Mouse (Mus musculus): Measurements from ENCODE around the gene 1700056E22Rik. TPM values are rescaled to one million over a fixed set of nuclear protein-coding genes. Genes with fewer than 3 reads are reported as not detected.

The 1700056E22Rik gene
- total RNA-seq (2015; ENCODE audit: low replicate concordance) (not detected in 2 replicates), total RNA-seq (2017; ENCODE audit: low replicate concordance) (0.51 TPM in 1 of 2 replicates, not detected in the other)

GRCm38 (mm10) chr1:184034011-184034557 lies at the start of gene 1700056E22Rik:
TSS of gene 1700056E22Rik (minus strand) at chr1:184034301.
- ATAC-seq (replicated peaks; ENCODE audit: low FRiP score, poor library complexity, severe bottlenecking): peak; percentile 98

- no peak for ATAC-seq (replicated peaks; ENCODE audit: low FRiP score, poor library complexity, severe bottlenecking)
These were observed 49.1 kb upstream of the 1700056E22Rik start for GRCm38 (mm10) chr1:184083166-184083565.

GRCm38 (mm10) chr1:184082661-184083060 lies 48.6 kb upstream of the 1700056E22Rik start:
- ATAC-seq (replicated peaks; ENCODE audit: low FRiP score, poor library complexity, severe bottlenecking): no peak

- ATAC-seq (replicated peaks; ENCODE audit: low FRiP score, poor library complexity, severe bottlenecking): no peak
These were observed 45.2 kb upstream of the 1700056E22Rik start for GRCm38 (mm10) chr1:184079304-184079703.

DNA sequence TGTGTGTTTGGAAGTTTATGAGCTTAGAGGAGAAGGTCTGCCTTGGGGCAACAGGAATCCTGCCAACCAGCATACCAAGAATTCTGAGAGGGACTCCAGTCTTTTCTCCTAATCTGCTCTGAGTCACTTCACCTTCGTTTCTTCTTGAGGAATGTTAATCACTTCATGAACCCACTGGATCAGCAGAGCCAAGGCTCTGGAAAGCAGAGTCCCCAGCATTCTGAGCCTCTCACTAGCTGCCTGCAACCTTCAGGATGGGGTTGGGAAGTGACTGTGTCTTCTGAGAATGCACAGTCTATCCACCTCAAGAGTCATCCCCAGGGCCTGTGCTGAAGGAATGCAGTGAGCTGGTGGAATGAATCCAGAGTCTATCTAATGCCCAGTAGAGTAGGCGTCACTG lies 42.7 kb upstream of the 1700056E22Rik start:
- ATAC-seq (replicated peaks; ENCODE audit: low FRiP score, poor library complexity, severe bottlenecking): no peak

GRCm38 (mm10) chr1:184076065-184076464 lies 42.0 kb upstream of the 1700056E22Rik start:
- no peak for ATAC-seq (replicated peaks; ENCODE audit: low FRiP score, poor library complexity, severe bottlenecking)

GRCm38 (mm10) chr1:184068971-184069370 lies 34.9 kb upstream of the 1700056E22Rik start:
- no peak for ATAC-seq (replicated peaks; ENCODE audit: low FRiP score, poor library complexity, severe bottlenecking)

GRCm38 (mm10) chr1:184067704-184068558 lies 33.8 kb upstream of the 1700056E22Rik start:
- peak; percentile 52; the same call in 1 of the 2 replicates for ATAC-seq (replicated peaks; ENCODE audit: low FRiP score, poor library complexity, severe bottlenecking)

DNA sequence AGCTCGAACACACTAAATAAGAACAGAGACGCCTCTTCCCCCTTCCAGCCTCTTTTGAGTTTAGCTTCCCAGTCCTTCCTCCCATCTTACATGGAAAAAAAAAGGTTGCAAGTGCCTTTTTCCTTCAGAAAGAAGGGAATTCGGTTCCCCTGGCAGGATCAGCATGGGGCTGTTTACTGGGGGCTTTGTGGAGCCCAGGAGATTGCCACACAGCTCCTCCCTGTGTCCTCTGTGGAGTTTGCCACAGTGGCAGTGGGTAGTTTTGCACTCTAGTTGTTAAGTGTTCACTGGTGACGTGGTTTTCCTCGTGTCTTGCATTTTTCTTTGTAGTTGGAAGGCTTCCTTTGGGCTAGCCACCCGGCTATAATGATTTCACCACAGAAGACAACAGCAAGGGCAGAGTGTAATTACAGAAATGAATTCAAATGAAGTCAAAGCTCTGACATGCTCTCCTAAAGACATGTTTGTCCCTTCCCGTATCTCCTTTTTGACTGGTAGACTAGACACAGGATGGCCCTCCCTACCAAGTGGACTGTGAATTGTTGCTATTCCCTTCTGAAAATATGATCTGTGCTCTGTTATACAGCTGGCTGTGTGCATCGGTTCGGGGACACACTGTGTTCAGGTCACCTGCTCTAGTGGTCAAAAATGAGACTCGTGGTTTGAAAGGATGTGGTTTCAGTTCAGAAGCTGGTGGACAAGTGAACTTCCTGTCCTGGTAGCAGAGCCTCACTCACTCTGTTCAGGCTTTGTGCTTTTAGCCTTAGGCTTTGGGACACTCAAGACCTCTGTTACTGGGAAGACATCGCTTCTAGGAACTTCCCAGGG lies 32.6 kb upstream of the 1700056E22Rik start:
- no peak for ATAC-seq (replicated peaks; ENCODE audit: low FRiP score, poor library complexity, severe bottlenecking)

DNA sequence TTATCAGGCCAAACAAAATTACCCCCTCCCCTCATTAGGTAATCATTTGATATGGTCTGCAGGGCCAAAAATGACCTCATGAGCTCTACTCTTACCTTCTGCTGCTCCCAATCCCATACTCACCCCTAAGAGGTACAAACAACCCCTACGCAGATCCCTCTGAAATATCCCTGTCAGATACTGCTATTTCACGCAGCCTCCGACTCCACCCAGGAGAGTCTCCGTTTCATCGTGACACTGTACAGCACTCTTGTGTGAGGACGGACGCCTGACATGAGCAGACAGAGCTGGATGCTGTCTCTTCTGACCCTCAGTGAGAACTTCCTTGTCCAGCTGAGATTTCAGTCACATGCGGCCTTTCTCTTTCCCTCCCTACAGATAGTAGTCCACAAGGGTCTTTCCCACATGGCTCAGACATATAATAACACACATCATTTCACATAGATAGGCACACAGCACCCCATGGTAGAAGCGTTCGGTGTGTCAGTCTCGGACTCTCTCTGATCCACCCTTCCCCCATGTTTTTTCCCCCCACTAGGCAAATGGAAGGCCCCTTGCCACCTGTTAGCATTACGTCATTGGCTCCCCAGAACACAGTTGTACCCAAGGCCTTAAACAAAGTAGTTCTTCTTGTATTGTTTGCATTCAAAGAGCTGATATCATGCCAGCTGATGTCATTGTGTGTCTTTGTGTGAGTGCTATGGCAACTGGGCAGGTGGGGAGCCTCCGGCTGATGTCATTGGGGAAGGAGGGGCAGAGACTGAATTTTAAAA lies 31.7 kb upstream of the 1700056E22Rik start:
- no peak for ATAC-seq (replicated peaks; ENCODE audit: low FRiP score, poor library complexity, severe bottlenecking)

DNA sequence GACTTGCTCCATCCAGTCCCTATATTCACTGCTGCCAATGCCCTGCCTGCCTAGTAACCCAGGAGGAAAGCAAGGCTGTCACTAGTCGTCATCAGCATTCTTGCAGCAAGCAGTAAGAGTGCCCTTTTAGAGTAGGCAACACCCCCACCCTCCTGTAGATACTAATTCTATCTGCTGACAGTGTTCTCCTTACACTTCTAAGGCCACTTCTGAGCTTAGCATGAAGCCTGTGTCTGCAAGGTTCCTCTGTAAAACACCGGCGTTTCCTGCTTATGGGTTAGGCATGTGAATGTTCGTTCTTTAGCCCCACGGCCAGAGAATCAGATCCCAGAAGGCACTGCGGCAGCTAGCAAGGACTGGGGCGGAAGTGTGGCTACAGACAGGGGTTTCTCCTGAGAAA lies 30.2 kb upstream of the 1700056E22Rik start:
- ATAC-seq (replicated peaks; ENCODE audit: low FRiP score, poor library complexity, severe bottlenecking): no peak

GRCm38 (mm10) chr1:184061901-184062300 lies 27.8 kb upstream of the 1700056E22Rik start:
- ATAC-seq (replicated peaks; ENCODE audit: low FRiP score, poor library complexity, severe bottlenecking): no peak

- no peak for ATAC-seq (replicated peaks; ENCODE audit: low FRiP score, poor library complexity, severe bottlenecking)
These were observed 27.0 kb upstream of the 1700056E22Rik start for GRCm38 (mm10) chr1:184060828-184061734.

- no peak for ATAC-seq (replicated peaks; ENCODE audit: low FRiP score, poor library complexity, severe bottlenecking)
These were observed 26.3 kb upstream of the 1700056E22Rik start for GRCm38 (mm10) chr1:184060381-184060780.

DNA sequence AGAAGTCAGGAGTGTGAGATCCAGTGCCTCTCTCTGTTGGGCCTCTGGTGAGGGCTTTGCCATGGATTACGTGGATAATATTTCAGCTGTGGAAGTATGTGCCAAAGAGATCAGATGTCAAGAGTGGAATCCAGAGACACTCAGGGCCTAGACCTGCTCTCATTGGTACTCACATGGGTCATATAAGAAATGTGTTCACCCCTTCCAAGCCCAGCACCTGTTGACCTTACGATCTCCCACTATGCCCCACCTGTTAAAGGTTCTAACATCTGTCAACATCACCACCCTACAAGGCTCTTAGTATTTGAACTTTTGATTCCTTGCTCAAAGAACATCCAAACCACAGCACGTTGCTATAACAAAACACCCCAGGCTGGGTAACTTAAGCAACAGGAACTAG lies 25.7 kb upstream of the 1700056E22Rik start:
- ATAC-seq (replicated peaks; ENCODE audit: low FRiP score, poor library complexity, severe bottlenecking): no peak

DNA sequence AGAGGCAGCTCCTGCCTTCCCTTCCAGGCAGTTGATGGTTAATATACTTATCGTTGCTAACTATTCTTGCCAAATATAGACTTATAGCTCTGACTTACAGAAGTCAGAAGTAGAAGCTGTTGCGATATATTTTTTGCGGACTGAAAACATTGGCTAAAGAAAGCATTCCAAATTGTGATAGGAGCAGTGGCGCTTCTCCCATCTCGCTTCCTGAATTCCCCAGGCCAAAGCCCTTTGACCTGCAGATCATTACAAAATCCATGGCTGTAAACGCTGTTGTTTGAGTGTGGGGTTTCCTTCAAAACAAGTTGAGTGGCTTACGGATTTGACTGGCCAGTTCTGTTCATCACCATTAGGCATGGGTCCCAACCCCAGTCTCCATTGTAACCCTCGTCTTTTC lies 24.1 kb upstream of the 1700056E22Rik start:
- ATAC-seq (replicated peaks; ENCODE audit: low FRiP score, poor library complexity, severe bottlenecking): no peak

- ATAC-seq (replicated peaks; ENCODE audit: low FRiP score, poor library complexity, severe bottlenecking): no peak
These were observed 20.1 kb upstream of the 1700056E22Rik start for GRCm38 (mm10) chr1:184054176-184054575.

GRCm38 (mm10) chr1:184053711-184054110 lies 19.6 kb upstream of the 1700056E22Rik start:
- ATAC-seq (replicated peaks; ENCODE audit: low FRiP score, poor library complexity, severe bottlenecking): no peak

GRCm38 (mm10) chr1:184053141-184053540 lies 19.0 kb upstream of the 1700056E22Rik start:
- ATAC-seq (replicated peaks; ENCODE audit: low FRiP score, poor library complexity, severe bottlenecking): no peak
